Mouse (Mus musculus) cortical plate, adult 2 months (tissue): Measurements from ENCODE around the gene Slc30a2. TPM values are rescaled to one million over a fixed set of nuclear protein-coding genes. Genes with fewer than 3 reads are reported as not detected.
A peak's percentile ranks its signal among the peaks of the same experiment; 100 is the strongest.

Experiments
- H3K27ac ChIP-seq: fragments of 200-500 bp; 2 replicates; pipeline ENCODE4 v1.5.1; 2012; ENCODE audit warnings: low read length, control low read depth, inconsistent platforms; ENCODE audit not compliant: insufficient read depth
- H3K4me1 ChIP-seq: fragments of 200-500 bp; 2 replicates; pipeline ENCODE4 v1.6.1; 2011; ENCODE audit warnings: low read length; ENCODE audit not compliant: control insufficient read depth, insufficient read depth
- H3K4me3 ChIP-seq: fragments of 200-500 bp; 2 replicates; pipeline ENCODE4 v1.5.1; 2011; ENCODE audit warnings: mild to moderate bottlenecking, low read length, control low read depth; ENCODE audit not compliant: insufficient read depth
- CTCF ChIP-seq: fragments of 200-500 bp; IDR thresholded peaks from 2 replicates; pipeline ENCODE4 v1.5.1; 2011; ENCODE audit warnings: mild to moderate bottlenecking, control low read depth, low read length; ENCODE audit not compliant: insufficient read depth; ENCODE audit errors: extremely low read depth
- POLR2A ChIP-seq: fragments of 200-500 bp; IDR thresholded peaks from 2 replicates; pipeline ENCODE4 v1.6.1; 2011; ENCODE audit warnings: mild to moderate bottlenecking, low read length, control low read depth; ENCODE audit not compliant: insufficient read depth; ENCODE audit errors: extremely low read depth
- polyA plus RNA-seq: library from polyadenylated mRNA; depleted of rRNA; stranded (reverse); fragments of >200 nt; gene quantifications from 2 replicates; pipeline ENCODE4 v1.2.3, GENCODE M21; 2012

The Slc30a2 gene
- polyA plus RNA-seq, 1 experiment = 0.02 TPM

DNA sequence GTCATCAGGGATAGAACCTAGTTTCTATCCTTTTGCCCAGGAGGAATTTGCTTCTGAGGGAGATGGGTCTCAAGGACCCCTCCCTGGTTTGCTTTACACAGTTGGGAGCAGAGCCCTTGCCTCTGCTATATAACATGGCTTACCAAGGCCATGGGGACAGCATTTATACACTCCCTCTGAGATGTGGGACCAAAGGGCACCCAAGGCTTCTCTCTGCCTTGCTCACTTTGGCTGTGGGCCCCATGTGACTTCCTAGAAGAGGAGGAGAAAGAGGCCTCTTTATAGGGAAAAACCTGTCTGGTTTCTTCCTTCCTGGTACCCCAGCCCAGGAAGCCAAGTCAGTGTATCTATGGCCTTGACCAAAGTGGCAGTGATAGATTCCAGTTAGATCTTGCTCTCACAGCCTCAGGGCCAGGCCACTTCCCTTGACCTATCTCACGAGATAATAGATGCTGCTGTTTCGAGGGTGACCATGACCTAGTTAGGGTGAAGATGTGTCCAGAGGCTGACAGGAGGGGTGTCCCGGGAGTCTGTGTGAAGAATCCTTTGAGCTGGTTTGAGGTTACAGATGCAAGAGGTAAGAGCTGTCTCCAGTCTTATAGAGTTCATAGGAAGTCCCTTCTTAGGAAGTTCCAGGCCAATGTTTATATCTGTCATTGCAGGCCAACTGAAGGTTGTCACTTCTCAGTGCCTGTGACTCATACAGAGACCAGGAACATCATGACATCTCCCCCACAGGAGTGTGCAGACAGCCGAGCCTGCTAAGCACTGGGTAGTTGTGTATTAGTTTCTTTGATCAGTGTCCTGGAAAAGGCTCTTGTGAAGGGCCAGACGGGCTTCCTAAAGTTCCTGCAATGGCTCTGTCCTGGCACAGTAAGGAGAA lies 10.8 kb downstream of the Slc30a2 start:
- H3K4me3 ChIP-seq = no peak overlapping the region
- H3K4me1 ChIP-seq = no peaks in the 10 kb centered on the region
- no peak overlapping the region for H3K27ac ChIP-seq
- TF ChIP-seq POLR2A (no peak), CTCF (no peak)

DNA sequence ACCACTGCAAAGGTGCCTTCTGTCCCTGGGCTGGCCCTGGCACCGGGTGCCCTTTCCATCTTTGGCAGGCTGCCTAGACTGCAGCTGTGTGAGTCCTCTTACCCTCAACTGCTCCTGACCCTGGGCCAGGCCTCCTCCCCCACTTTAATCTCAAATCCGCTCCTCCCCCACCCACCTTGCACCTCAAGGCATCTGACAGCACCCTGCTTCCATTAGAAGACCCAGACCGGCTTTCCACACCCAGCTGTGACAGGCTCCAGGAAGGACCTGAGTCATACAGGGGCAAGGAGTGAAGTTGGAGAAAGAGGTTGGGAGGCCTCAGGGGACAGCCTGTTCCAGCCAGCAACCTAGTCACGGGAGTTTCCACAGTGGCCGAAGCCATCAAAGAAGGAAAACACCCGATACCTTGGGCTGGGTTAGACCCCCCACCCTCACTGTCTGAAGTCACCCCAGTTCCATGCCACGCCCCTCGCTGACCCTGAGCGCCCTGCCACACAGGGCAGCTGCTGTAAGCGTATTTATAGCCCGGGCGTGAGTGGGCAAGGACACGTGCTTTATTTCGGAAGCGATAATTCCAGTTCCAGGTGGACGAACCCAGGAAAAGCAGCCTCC lies 13.0 kb downstream of the Slc30a2 start:
- TF ChIP-seq POLR2A (no peak), CTCF (no peak)
- no peak overlapping the region for H3K27ac ChIP-seq
- no peaks in the 10 kb centered on the region for H3K4me1 ChIP-seq
- no peak overlapping the region for H3K4me3 ChIP-seq

DNA sequence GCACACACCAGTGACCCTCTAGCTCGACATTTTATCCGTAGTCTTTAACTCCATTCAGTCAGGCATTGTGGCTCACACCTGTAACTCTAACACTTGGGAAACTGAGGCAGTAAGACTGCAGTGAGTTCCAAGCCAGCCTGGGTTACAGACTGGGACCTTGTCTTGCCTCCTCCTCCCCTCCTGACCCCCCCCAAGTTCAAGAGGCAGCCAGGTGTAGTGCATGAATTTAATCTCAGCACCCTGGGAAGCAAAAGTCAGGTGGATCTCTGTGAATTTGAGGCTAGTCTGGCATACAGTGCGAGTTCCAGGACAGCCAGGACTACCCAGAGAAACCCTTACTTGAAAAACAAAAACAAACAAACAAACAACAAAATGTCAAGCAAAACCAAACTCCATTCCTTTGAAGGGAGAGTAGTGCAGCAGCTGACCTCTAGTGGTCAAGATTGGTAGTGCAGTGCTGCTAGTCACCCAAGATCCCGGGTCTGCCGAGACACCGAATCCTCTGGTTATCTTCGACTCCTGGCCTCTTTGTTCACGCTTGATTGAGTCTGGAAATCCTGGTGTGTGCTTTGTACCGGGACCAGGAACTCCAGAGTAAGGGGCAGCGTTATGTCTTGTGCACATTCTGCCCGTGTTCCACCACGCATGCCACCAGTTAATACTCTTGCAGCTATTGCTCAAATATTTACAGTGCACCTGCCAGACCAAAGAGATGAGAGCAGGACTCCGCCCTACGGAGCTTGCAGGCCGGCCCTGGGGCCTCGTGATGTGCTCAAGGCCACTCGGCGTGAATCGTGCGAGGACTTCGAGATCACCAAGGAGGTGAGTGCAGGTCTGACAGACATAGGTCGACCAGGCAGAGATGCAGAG lies 13.8 kb downstream of the Slc30a2 start:
- TF ChIP-seq CTCF = peak; percentile 91
- TF ChIP-seq POLR2A = no peak
- no peak overlapping the region for H3K4me3 ChIP-seq
- no peaks in the 10 kb centered on the region for H3K4me1 ChIP-seq
- no peak overlapping the region for H3K27ac ChIP-seq

DNA sequence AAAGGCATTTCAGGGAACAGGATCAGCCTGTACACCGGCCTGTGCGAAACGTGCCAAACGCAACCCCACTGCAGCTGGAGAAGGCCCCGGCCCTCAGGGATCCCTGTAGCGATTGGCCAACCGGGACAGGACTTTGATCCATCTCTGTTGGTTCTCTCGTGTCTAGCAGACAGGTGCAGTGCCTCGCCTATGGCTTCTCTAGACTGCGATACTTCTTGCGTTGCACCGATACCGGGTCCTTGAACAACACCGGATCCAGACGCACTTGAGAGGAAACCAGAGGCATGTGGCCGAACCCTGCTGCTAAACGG lies 14.4 kb downstream of the Slc30a2 start:
- TF ChIP-seq CTCF = no peak
- H3K4me1 ChIP-seq = no peaks in the 10 kb centered on the region
- H3K4me3 ChIP-seq = no peak overlapping the region
- no peak overlapping the region for H3K27ac ChIP-seq

DNA sequence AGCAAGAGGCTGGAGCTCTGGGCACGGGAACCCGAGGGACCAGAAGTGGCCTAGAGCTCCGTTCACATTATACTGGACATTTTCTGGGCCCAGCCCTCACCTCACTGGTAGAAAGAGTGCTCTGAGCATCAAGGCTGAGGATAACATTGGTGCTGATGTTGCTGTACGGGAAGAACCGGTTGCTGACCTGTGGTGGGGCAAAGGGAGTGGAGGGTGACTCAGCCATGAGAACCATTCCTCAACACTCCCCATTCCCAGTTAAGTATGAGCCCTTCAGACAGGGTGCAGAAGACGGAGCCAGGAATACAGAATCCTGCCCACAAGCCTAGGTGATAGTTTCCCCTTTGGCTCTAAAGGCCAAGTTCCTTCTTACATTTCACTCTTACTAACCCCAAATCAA lies 16.7 kb downstream of the Slc30a2 start:
- H3K4me3 ChIP-seq = no peak overlapping the region
- TF ChIP-seq CTCF = no peak
- TF ChIP-seq POLR2A = no peak

DNA sequence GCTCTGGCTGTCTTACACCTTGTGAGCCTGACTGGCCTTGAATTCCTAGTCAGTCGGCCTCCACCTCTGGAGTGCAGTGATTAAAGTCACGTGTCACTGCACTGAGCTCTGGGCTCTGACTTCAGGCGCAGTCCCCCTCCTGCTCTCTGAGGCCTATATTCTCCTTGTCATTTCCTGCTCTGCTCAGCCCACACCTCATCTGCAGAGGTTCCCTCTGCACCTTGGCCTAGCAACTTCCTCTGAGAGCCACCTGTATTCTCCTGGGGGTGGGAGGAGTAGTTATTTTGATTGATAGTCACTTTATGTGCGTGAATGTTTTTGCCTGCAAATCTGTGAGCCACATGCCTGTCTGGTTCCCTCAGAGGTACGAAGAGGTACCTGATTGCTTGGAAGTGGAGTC lies 18.2 kb downstream of the Slc30a2 start:
- Histone ChIP-seq H3K27ac (no peak overlapping the region), H3K4me3 (no peak overlapping the region)
- TF ChIP-seq CTCF = no peak
- TF ChIP-seq POLR2A = no peak

More for the DNA sequence above, 16.7 kb downstream of the Slc30a2 start:
- Histone ChIP-seq H3K27ac (no peak overlapping the region), H3K4me1 (no peaks in the 10 kb centered on the region)

DNA sequence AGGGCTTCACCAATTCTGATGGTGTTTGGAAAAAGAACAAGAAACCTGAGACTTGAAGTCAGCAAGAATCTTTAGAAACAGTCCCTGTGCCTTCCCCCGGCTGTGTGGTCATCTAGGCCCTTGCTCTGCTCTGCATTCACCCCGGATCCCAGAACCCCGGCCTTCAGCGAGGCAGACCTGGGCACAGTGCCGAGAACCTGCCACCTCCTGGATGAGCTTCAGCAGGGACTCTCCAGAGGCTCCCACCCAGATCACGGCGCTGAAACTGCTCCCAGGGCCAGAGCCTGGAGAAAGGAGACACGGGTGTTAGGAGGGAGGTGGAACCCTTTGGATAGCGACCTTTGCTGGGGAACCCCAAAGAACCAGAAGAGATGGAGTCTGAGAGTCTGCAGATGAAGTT lies 19.1 kb downstream of the Slc30a2 start:
- TF ChIP-seq CTCF (no peak), POLR2A (no peak)
- H3K4me1 ChIP-seq = 0 out of 2 replicates have a peak, but pooled peaks cover 1% of the 10 kb centered on the region
- no peak overlapping the region for H3K27ac ChIP-seq
- H3K4me3 ChIP-seq = no peak overlapping the region

More for the DNA sequence above, 18.2 kb downstream of the Slc30a2 start:
- 0 out of 2 replicates have a peak, but pooled peaks cover 1% of the 10 kb centered on the region for H3K4me1 ChIP-seq

DNA sequence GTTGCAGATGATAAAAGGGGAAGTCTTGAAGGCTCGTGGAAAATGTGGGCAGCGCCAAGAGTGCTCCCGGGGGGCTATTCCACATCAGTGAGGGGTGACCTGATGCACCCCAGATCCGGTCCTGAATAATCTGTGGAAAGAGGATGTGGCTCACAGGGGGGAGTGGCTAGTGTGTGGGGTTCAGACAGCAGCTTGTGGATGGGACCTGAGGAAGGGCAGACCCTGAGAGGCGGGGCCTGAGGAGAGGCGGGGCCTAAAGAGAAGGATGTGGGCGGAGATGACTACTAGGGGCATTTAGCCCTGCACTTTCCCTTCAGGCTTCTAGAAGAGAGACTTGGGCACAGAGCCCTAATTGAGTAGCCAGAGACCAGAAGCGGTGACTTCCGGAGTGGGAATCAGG lies 19.6 kb downstream of the Slc30a2 start:
- Histone ChIP-seq H3K4me3 (no peak overlapping the region), H3K27ac (no peak overlapping the region), H3K4me1 (0 out of 2 replicates have a peak, but pooled peaks cover 1% of the 10 kb centered on the region)
- TF ChIP-seq CTCF (no peak), POLR2A (no peak)

DNA sequence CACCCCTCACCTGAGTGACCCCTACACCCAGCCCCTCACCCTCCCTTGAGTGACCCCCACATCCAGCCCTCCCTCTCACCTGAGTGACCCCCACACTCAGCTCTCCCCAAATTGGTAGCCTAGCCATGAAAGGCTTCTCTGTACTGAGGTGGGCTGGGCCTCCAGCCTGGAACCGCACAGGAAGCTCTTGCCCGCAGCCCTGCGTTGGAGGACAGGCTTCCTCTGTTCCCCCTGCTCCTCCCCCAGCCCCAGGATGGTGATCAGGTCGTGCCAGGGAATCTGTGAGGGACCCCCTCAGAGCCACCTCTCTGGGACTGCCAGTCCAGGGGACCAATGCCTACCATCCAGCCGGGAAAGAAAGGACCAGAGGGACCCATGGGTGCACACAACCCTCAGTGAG lies 22.3 kb downstream of the Slc30a2 start:
- TF ChIP-seq POLR2A = no peak
- no peak for TF ChIP-seq CTCF
- H3K4me3 ChIP-seq = no peak overlapping the region
- 0 out of 2 replicates have a peak, but pooled peaks cover 3% of the 10 kb centered on the region for H3K4me1 ChIP-seq
- no peak overlapping the region for H3K27ac ChIP-seq
